Mouse (Mus musculus) lung, postnatal 0 days (tissue): ENCODE measurements around the gene Add1.

Source experiments
- CTCF ChIP-seq: IDR thresholded peaks from 2 replicates; pipeline ENCODE4 v1.5.1; 2016; ENCODE audit warnings: antibody characterized with exemption, mild to moderate bottlenecking
- EP300 ChIP-seq: IDR thresholded peaks from 2 replicates; pipeline ENCODE4 v1.6.1; 2016; ENCODE audit warnings: antibody characterized with exemption, mild to moderate bottlenecking, control low read depth

DNA sequence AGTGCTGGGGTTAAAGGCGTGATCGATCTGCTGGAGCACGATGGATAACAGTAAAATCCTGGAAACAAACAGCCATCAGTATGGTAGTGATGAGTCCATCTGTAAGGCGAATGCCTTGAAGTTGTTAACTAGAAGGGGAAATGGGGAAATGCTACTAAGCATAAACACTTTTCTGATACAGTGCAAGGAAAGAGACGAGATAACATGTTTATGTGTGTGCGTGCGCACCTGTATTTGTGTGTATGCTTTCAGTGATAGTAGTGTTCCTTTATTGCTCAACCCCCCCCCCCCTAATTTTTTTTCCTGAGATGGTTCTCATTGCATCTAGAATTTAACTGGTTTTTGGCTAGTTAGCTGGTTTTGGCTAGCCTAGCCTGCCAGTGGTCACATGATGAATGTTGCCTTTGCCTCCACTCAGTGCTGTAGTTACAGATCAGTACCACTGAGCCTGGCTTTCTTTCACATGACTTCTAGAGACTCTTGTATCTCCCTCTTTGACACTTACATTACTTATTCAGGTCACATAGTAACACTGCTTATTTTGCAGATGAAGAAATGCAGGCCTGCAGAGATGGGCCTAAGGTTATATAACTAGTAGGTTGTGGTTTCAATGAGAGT lies 4.7 kb downstream of the Add1 start:
- TF ChIP-seq CTCF: no peak
- TF ChIP-seq EP300: no peak
